In the genomic region with DNA sequence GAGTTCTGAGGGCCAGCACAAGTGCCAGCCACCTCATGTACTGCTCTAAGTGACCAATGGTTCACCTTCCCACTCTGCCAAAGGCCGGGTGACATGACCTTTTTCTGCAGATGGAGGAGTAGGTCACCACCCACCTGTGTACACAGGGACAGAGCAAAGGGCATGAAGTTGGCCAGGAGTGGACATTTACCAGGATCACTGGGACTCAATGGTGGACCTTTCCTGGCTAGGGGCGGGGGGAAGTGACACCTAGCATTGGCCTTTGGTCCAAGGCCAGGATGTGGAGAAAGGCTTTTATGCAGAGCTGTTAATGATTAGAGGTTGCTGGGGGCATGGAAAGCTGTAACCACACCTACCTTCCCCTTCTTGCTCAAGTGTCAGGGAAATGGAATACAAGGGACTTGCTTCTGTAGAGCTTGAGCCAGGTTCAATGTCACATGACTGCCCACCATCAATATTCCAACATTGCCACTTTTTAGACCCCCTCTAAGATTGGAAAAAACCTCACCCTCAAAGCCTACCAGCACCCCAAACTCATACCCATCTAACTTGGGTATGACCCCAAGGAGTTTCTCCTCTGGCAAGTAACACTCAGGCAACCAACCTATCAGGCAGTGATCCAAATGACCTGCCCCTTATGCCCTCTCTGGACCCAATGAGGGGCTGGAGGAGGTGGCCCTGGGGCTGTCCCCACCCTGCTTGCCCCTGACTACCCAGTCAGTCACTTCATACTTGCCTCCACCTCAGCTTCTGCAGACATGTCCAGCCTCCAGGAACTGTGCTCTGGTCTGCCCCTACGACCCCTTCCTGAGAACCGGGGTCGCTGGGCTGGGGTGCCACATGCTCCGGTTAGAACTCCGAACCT, we compare ENCODE assay signal across 24 mouse cellular contexts. TPM values are rescaled to one million over a fixed set of nuclear protein-coding genes. Genes with fewer than 3 reads are reported as not detected.
A peak's percentile ranks its signal among the peaks of the same experiment; 100 is the strongest.
DNase-seq lines count a peak whose midpoint lies in the region; ATAC-seq and TF ChIP-seq lines count a peak whose summit lies in the region.
"Had no signal": no experiment of that assay in that cellular context is flagged by ENCODE, and none has a peak within 500 bp of the region (broad histone marks: within the 10 kb centered on the region; RNA-seq: fewer than 3 reads in every experiment).

A gene (plus strand): TSS at position 724 of the 865 bp plus-strand sequence.

- 25% methylated on average over 7 of the region's 7 CpGs for WGBS in liver, adult 2 months
- WGBS in stomach, embryonic 15.5 days = 82% methylated on average over 7 of the region's 7 CpGs

- H3K9me3 ChIP-seq in stomach, embryonic 15.5 days = no peaks in the 10 kb centered on the region
- H3K9me3 ChIP-seq: embryonic facial prominence, embryonic 13.5 days; heart, embryonic 15.5 days; limb, embryonic 15.5 days; neural tube, embryonic 12.5 days had no signal

- H3K79me2 ChIP-seq in liver, adult 2 months (ENCODE audit: control insufficient read depth, insufficient read depth, low read length) = peaks cover 11% of the 10 kb centered on the region; the same call in 1 of the 2 replicates

- H3K4me1 ChIP-seq in liver, adult 2 months (ENCODE audit: control insufficient read depth, insufficient read depth, low read length) = peaks cover 18% of the 10 kb centered on the region
- 0 out of 2 replicates have a peak, but pooled peaks cover 3% of the 10 kb centered on the region for H3K4me1 ChIP-seq in stomach, embryonic 15.5 days
- H3K4me1 ChIP-seq: embryonic facial prominence, embryonic 13.5 days; heart, embryonic 15.5 days; limb, embryonic 15.5 days; neural tube, embryonic 12.5 days had no signal

- H3K9ac ChIP-seq in liver, adult 2 months (ENCODE audit: low read depth, low read length) = peak within 1 kb of the TSS; percentile 76
- no peak within 1 kb of the TSS for H3K9ac ChIP-seq in stomach, embryonic 15.5 days
- H3K9ac ChIP-seq: embryonic facial prominence, embryonic 13.5 days; heart, embryonic 15.5 days; limb, embryonic 15.5 days; neural tube, embryonic 12.5 days had no signal

- peak; percentile 13 for DNase-seq in adrenal gland, postnatal 10 days
- DNase-seq in adrenal gland, adult 8-10 months = no peak
- peak; percentile 79 for DNase-seq in kidney, adult 9 months
- DNase-seq in liver, adult 2 months (ENCODE audit: extremely low read depth, low read depth, low spot score) = peak; percentile 100
- DNase-seq in spleen, adult 18-20 months = no peak
- DNase-seq in thymus, postnatal 14 days = no peak
- DNase-seq in thymus, adult 18-20 months = no peak
- DNase-seq: adrenal gland, postnatal 25 days; cerebellum, adult 8-10 months; layer of hippocampus, postnatal 36 days; lung, postnatal 14 days; thymus, postnatal 36 days had no signal

- peak within 1 kb of the TSS; percentile 75 for H3K4me3 ChIP-seq in liver, adult 2 months (ENCODE audit: insufficient read depth, low read depth, low read length)
- no peak within 1 kb of the TSS for H3K4me3 ChIP-seq in stomach, embryonic 15.5 days (replicated peaks)
- H3K4me3 ChIP-seq: embryonic facial prominence, embryonic 13.5 days; heart, embryonic 15.5 days; limb, embryonic 15.5 days; neural tube, embryonic 12.5 days had no signal

- TF ChIP-seq CTCF in liver, adult 2 months (IDR thresholded peaks at IDR 0.05; ENCODE audit: low read depth, low read length) = no peak

- TF ChIP-seq POLR2A in liver, adult 2 months (IDR thresholded peaks at IDR 0.05; ENCODE audit: extremely low read depth, insufficient read depth, low read length) = 0 out of 2 replicates have a peak, but pooled peaks have one; percentile 31

- no peaks in the 10 kb centered on the region for H3K27me3 ChIP-seq in liver, adult 2 months (ENCODE audit: control insufficient read depth, insufficient read depth, low read length)
- no peaks in the 10 kb centered on the region for H3K27me3 ChIP-seq in stomach, embryonic 15.5 days (replicated peaks)
- H3K27me3 ChIP-seq: embryonic facial prominence, embryonic 13.5 days; heart, embryonic 15.5 days; limb, embryonic 15.5 days; neural tube, embryonic 12.5 days had no signal

- no peaks in the 10 kb centered on the region for H3K36me3 ChIP-seq in liver, adult 2 months (ENCODE audit: control insufficient read depth, insufficient read depth, low read length)
- no peaks in the 10 kb centered on the region for H3K36me3 ChIP-seq in stomach, embryonic 15.5 days
- H3K36me3 ChIP-seq: embryonic facial prominence, embryonic 13.5 days; heart, embryonic 15.5 days; limb, embryonic 15.5 days; neural tube, embryonic 12.5 days had no signal

- peak within 1 kb of the TSS; percentile 89 for H3K27ac ChIP-seq in liver, adult 2 months (replicated peaks; ENCODE audit: insufficient read depth, low read depth, low read length)
- no peak within 1 kb of the TSS for H3K27ac ChIP-seq in stomach, embryonic 15.5 days
- H3K27ac ChIP-seq: embryonic facial prominence, embryonic 13.5 days; heart, embryonic 15.5 days; hindbrain, postnatal 0 days; limb, embryonic 15.5 days; neural tube, embryonic 12.5 days had no signal

- peak; percentile 74; the same call in 1 of the 2 replicates for ATAC-seq in stomach, embryonic 15.5 days (ENCODE audit: insufficient read depth, low FRiP score, low read depth)
- ATAC-seq: hindbrain, postnatal 0 days had no signal

- H3K4me2 ChIP-seq in stomach, embryonic 15.5 days = no peak within 1 kb of the TSS
- H3K4me2 ChIP-seq: embryonic facial prominence, embryonic 13.5 days; heart, embryonic 15.5 days; limb, embryonic 15.5 days; neural tube, embryonic 12.5 days had no signal

RNA-seq across cellular contexts. Expression of the gene that starts here (rescaled TPM):
- 10 to 100 TPM; 14.8 to 37.5 TPM for total RNA-seq in adrenal gland, postnatal 10 days (2021)
- under 1 TPM in 3 of 4 experiments, not detected in 1; 0.15 to 0.24 (median 0.17) TPM for total RNA-seq in adrenal gland, adult 8-10 months (2022)
- 239 and 296 TPM in 2 replicates for total RNA-seq in liver, adult 2 months (2014; rRNA removed)
- polyA plus RNA-seq in liver, adult 2 months (2012; rRNA removed) = 399 and 420 TPM in 2 replicates
- polyA plus RNA-seq in stomach, embryonic 15.5 days (2015; fragmentation: Nextera tagmentation; extraction: Ambion mirVana) = 0.46 and 1.2 TPM in 2 replicates
- total RNA-seq: hematopoietic stem cell, adult 5-6 weeks; hindbrain, postnatal 0 days; layer of hippocampus, adult 18-20 months; layer of hippocampus, postnatal 36 days; left cerebral cortex, postnatal 25 days; megakaryocyte-erythroid progenitor cell, adult 5-6 weeks; MEL had no signal
- polyA plus RNA-seq: embryonic facial prominence, embryonic 13.5 days; forebrain, embryonic 11.5 days; heart, embryonic 15.5 days; neural tube, embryonic 12.5 days had no signal

Comparison
In these comparisons a context has a peak if more than half of its experiments do, and no peak if none do; other contexts are left out.
1. RNA of the gene that starts here (total RNA-seq): 239 to 296 TPM in liver, adult 2 months and 14.8 to 37.5 TPM in adrenal gland, postnatal 10 days; 0.15 to 0.24 TPM in adrenal gland, adult 8-10 months; every median in the first group is over 10 times any median in the second.
2. RNA of the gene that starts here (polyA plus RNA-seq): 399 to 420 TPM in liver, adult 2 months; 0.46 to 1.2 TPM in stomach, embryonic 15.5 days; every median in the first group is over 100 times any median in the second.
3. DNase-seq: peak in adrenal gland, postnatal 10 days (single experiment), kidney, adult 9 months (single experiment) and liver, adult 2 months (single experiment); none in adrenal gland, adult 8-10 months (single experiment), spleen, adult 18-20 months (0 of 2), thymus, postnatal 14 days (single experiment) and thymus, adult 18-20 months (0 of 2).